Mouse (Mus musculus) layer of hippocampus, adult 18-20 months (tissue): ENCODE results near the gene Col4a1. TPM values are rescaled to one million over a fixed set of nuclear protein-coding genes. Genes with fewer than 3 reads are reported as not detected.

Experiments used
- DNase-seq, 2 experiments: peaks; one replicate each; pipeline ENCODE4 v3.0.0; 2022; ENCODE audit warnings: low spot score in 2 of 2
- long read RNA-seq: library from polyadenylated mRNA; stranded (forward); transcript quantifications from one replicate; pipeline ENCODE4 v2.0.0, GENCODE M21; 2021
- total RNA-seq, 2 experiments: library from RNA; stranded (reverse); gene quantifications; 2 replicates each; pipeline ENCODE4 v1.2.3; 2021

Gene Col4a1
- 10 to 100 TPM; 33.4 to 43.0 TPM for total RNA-seq
- long read RNA-seq, full-length matches to known transcripts, result 8 of 29 reads
- long read RNA-seq, partial matches to known transcripts, result 17 of 29 reads
- long read RNA-seq, other reads (novel, unspliced or antisense), result 4 of 29 reads

DNA sequence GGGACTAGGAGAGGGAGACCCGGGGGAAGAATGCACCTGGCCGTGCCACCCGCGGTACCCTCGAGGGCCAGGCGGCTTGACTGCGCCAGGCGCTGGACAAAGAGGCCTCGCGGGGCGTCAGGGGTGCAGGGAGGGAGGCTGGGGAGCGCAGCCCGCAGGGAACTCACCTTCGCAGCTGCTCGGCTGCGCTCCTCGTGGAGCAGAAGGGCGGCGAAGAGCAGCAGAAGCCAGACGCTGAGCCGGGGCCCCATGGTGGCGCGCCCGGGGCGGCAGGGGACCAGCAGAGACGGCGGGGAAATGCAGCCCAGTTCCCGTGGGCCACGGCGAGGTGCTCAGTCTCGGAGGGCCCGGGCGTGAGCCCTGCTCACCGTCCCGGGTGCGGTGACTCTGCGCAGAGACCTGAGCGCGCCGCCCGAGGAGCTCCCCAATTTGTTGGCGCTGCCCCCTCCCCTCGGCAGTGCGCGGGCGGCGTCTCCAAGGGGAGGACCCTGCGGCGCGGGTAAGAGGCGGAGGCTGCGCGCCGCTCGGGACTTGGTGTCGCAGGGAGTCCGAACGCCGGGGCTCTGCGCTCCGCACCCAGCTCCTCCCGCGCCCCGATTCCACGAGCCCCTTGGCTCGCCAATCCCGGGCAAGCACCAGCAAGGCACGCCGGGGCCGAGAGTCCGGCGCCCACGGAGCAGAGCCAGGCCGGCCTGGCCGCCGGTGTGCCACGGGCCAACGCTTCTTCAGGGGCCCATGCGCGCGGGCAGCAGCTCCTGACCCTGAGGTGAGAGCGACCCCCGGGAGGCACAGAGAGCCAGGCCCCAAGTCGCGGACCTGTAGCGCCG lies at the start of gene Col4a1, which contains the start of gene Col4a2:
Gene Col4a1, minus strand, starts transcription at position 478 of the 827 bp plus-strand sequence.
Gene Col4a2, plus strand, starts transcription at position 457 of the 827 bp plus-strand sequence.
- DNase-seq, result peak; percentile 70 to 82

DNA sequence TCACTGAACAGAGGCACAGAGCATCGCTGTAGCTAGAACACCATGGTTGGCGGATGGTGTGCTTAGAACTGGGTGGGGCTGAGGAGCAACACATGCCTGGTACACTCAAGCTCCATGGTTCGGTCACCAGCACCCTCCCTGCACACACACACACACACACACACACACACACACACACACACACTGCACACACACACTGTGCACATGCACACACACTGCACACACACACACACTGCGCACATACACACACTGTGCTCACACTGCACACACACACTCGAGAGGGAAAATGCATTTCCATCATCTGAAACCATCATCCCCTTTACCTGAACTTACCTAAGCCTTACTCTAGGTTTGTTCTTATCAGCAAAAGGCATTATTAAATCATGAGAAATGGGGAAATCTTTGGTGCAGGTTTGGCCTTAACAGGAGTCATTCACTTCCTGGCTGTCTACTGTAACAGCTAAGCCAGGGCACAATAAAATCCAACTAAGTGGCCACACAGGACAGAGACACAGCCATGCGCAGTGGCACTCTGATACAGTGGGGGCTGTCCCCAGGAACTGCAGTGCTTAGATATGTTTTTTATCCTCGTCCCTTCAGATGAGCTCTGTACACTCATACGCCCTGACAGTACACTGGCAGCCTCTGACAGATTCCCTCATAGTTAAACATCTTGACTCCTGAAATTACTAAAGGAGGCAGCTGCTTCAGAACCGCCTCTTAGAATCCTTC lies 49.1 kb upstream of the Col4a1 start:
- DNase-seq, result no peak

DNA sequence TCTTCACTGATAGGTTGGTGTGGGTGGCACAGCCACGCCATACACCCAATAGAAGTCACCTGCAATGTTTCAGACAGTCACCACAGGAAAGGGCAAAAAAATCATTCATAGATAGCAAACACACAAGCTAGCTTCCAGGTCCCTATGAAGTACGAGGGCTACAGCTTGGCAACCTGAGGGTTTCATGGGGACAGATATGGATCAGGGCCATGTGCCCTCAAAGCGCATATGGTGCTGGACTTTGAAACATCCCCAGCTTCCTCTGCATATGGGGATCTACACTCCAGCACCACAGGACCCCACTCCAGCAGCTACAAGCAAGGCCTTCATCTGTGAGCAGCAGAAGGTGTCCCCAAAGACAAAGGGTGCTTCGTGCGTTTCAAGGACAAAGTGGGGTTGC lies 47.2 kb upstream of the Col4a1 start:
- no peak for DNase-seq

DNA sequence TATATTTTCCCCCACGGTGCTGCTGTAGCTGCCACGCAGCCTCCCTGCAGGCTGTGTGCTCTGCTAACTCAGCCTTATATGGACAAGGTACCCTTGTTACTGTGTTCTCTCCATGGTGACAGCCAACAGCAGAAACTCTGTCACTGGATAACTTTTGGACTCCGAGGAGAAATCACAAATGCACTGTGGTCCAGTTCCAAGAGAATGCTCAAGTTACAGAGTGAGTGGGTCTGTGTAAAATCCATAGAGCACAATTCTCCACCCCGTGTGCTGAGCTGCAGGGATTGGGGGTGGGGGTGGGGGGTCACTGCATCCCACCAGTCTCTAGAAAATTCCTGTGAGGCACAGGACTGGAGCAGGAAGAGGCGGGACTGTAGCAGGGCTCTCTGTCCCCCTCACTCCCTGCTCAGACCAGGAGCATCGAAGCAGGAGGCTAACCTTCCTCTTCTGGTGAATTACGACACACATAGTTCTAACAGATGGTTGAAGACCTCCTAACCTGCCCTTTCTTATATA lies 45.4 kb upstream of the Col4a1 start:
- no peak for DNase-seq

DNA sequence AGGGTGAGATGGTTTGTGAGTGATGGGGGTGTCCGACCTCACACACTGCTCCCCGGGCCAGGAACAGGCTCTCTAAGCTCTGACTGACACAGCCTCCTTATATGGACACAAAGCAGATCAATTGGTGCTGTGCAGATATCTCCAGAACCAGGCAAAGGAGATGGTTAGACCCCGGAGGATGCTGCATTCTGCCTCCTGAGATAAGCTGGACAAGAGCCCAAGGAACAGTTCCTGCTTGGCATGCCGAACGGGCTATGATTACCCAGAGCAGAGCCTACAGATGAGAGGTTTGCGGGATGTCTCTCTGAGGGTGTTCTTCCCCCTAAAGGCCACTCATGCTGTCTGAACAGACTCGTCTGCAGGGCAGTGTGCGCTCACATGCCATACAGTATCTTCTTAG lies 44.1 kb upstream of the Col4a1 start:
- no peak for DNase-seq

DNA sequence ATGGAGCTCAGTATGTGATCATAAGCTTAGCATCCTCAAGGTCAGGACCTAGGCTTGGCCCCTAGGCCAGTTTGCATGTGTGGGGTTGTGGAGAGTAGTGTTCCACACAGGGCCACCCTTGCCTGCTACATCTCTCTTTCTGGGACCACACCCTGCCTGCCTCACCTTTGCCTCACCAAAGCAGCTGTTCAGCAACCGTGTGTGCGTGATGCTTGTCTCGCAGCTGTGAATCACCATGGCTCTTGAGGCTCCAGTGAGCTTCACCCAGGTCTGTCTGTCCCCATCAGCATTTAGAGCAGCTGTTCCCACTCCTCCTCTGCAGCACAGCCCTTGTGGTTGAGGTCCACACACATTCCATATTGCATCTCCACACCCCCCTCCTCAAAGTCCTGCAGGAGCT lies 43.3 kb upstream of the Col4a1 start:
- no peak for DNase-seq

DNA sequence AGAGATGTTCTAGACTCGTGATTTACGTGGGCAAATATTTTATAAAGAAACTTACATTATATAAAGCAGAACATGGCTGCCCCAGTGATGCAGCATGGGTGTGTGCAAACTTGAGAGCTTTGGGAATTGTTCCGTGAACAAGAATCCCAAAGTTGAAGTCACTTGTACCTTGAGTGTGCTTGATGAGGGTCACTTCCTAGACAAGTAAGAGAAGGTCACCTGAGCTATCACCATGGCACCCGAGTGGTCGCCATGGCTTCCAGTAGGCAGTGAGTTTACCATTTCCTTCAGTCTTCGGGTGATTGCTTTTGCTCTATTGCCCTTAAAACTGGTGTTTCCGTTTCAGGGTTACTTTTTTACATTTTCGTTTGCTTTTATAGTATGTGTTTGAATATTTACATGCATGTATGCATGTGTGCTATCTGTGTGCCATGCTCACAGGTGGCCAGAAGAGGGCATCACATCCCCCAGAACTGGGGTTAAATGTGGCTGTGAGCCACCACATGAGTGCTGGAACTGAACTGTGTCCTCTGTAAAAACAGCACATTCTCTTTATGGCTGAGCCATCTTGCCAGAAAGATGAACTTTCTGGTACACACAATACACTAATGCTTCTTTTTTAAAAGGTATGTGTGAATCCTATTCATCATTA lies 42.3 kb upstream of the Col4a1 start:
- DNase-seq, result no peak

DNA sequence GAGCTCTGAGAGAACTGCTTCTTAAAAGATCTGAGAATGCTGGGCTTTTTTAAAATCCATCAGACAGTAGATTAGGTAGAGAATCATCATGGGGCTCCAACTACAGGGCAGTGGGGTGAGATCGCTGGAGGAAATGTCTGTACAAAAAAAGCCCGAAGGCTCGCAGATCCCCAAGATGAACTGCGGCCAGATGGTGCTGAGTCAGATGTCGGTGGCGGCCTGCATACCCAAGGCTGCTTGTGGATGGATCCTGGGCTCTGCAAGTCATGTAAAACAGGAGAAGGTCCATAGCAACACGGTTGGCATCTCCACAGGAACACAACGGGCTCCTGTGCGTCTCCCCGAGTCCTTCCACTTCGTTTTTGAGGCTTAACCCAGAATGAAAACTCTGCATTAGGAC lies 39.9 kb upstream of the Col4a1 start:
- peak in 1 of 2 experiments; percentile 40 for DNase-seq

DNA sequence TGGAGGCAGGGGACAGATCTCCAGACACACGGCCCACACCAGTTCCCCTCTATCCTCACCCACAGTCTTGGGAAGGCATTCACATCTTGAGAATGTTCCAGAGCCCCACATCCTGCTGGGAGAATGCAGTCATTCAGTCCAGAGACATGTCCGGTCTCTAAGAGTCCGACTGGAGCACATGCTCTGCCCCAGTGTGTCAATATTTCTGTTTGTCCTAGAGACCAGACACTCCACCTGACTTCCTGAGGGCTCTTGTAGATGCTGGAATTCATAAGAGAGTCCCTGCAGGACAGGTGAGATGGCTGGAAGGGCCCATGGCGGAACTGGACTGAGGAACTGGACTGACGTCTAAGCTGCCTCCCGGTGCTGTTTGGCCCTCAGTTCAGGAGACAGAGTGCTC lies 38.7 kb upstream of the Col4a1 start:
- DNase-seq, result no peak

DNA sequence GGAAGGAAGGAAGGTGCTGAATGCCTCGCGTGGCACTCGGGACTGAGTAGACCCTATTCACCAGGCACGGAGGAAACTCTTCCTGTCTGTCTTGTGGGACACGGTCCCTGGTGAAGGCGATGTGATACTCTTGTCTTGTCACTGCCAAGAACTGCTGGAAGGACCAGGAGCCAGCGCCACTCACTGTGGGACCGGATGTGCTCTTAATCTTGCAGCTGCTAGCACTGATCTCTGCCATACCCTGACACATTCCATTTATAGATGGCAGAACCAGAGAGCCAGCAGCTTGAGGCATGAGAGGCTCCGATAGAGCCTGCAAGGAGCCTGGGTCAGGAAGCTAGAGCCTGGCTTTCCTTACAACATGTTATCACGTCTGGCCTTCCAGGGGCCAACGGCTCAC lies 36.0 kb upstream of the Col4a1 start:
- no peak for DNase-seq

DNA sequence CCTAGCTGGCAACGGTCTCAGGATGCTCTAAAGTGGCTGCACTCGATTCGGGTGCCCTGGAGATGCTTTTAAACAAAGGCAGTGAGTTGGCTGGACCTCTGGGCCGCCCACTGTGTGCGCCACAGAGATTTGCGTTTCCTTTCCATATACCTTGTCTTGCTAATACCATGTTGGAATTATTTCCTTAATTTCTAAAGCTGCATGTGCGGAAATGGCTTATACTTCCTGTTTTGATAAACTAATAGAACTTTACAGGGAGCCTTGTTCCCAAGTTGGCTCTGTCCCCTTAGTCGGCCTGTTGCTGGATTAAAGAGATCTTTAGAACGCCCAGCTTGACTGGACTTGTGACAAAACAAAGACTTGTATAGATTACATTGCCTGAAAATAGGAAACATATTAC lies 35.1 kb upstream of the Col4a1 start:
- no peak for DNase-seq

DNA sequence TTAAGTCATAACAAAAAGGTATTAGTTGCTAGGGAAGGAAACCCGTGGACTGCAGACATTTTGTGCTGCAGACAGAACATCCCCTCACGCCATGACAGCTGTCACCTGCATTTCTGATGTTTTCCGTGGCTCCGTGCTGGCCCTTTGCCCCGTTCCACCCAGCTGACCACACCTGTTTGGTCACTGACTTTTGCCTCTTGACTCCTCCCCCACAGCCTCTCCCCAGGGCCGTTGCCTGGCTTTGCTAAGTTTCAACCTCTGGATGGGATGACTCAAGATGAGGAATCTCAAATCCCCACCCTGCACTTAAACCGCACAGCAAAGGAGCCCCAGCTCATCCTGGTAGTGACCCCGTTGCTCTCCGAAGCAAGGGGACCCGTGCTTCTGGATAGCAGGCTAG lies 33.6 kb upstream of the Col4a1 start:
- no peak for DNase-seq

DNA sequence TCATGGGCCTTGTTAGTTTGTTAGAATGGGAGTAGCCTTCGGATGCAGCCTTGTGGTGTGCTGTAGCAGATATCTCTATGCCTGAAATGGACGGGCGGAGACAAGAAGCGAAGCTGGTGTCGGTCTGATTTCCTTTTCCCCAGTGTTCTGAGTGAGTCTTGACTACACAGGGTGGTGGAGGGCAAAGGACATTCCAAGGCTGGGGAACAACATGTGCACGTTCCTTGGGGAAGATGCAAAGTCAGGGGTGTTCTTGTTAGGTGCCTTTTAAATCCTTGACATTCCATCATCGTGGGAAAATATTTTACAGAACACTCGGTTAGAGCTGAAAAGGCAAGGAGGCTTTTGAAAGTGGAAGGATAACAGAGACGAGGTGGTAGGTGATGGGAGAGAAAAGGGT lies 31.8 kb upstream of the Col4a1 start:
- DNase-seq, result no peak

DNA sequence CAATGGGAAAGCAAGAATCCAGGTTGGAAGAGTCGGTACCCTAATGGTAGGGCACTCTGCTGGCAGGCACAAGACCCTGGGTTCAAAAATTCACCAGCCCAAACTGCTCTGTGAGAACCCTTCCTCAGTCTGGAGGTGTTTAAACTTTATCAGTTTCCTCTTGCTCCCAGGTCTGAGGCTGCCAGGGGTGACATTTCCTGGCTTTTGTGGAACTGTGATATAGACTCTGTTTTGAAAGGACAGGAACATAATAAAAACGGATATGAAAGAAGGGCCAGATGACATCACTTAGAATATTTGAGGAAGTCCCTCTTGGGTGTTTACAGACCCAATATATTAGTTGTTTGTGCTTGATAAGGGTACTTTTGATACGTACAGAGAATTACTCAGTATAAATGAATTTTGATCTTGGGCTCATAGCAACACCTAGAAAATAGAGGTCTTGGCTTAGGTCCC lies 28.5 kb upstream of the Col4a1 start:
- no peak for DNase-seq

DNA sequence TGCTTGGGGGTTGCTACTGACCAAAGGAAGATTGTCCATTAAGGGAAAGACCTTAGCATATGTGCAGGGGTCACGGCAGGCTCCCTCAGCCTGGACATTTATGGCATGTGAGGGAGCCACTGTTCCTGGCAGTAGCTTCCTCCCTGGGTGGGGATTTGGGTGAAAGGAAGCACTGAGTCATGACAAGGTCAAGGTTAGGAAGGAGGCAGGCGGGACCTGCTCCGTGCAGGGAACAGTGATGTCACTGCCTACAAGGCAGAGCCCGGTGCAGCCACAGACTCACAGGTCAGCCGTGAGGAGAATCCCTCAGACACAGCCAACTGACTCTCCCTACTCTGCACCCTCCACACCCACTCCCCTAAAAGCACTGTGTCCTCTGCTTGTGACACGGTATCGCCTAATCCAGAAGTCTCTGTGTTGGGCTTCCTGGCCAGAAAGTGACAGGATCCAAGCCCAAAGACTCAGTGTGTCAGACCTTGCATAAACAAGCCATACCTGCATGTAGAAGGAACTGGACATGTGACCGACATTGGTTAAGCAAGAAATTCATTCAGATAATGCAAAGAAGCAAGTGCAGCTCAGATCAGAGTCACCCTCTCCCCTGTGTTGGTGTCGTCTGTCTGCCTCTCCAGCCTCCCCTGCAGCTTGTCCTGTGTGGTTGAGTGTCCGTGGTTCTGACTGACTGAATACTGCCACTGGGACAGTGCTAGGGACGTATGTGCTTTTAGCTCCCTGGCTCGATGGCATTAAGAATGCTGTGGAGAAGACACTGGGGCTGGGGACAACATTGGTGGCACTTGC lies 27.9 kb upstream of the Col4a1 start:
- DNase-seq, result no peak

DNA sequence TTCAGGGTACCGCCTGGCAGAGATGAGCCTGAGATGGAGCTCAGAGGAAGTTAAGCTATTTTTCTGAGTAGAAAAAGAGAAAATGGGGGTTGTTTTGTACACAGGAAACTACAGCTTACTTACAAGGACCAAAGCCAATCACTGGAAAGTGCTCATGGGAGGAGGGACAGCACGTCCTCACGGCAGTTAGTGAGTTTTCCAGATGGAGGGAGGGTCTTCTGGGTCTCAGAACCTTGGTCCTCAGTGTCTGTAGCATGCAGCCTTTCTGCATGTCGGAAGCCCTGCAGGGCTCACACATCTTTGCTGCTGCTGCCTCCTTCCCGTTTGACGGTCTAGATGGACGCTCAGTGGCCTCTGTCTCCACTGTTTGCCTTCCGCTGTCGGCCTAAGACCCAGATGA lies 25.9 kb upstream of the Col4a1 start:
- DNase-seq, result no peak

DNA sequence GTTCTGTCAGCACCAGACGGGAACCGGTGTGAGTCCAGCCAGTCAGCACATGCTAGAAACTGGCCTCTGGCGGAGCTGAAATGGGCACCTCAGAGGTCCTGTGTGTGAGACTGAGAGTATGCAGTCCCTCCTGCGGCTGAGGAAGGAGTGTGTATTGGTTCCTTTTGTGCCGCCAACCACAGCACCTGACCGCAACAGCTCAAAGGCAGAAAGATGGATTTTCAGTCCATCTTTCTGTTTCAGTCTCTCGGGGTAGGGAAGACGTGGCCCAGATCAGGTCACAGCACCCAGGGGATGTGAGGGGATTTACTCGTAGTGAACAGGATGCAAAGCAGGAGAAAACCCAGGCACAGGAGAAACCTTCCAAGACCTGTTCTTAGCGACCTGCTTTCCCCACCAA lies 25.0 kb upstream of the Col4a1 start:
- no peak for DNase-seq

DNA sequence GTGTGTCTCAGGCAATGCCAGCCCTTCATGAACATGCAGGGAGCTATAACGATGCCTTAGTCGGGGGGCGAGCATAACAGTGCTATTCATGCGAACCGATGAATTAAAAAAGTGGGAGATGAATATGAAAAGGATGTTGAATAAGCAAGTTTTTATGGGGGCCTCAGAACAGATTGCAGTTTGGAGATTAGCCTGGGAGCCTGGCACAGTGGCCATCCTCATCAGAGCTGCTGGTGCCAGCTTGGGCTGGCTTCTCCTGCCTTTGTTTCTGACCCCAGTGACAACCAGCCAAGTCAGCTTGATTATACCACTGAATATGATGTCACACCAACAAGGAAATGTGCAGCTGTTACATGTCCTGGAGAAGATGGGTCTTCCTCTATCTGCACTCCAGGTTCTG lies 23.7 kb upstream of the Col4a1 start:
- no peak for DNase-seq

DNA sequence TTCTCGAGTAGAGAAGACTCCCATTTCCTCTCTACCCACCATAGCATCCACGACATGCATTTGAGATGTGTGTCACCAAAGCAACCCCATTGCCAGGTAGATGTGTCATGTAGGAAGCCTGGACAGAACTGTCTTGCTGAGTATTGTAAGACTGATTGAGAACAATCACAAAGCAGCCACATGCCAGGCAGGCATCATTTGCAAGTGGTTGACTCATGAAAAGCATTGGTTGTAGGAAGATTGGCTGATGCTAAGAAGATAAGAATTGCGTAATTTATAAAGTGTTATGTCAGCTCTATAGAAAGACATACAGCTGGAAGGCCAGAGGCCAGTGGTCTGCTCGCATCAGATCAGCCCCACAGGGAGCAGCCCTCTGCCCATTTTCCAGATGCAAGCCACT lies 22.6 kb upstream of the Col4a1 start:
- DNase-seq, result no peak

DNA sequence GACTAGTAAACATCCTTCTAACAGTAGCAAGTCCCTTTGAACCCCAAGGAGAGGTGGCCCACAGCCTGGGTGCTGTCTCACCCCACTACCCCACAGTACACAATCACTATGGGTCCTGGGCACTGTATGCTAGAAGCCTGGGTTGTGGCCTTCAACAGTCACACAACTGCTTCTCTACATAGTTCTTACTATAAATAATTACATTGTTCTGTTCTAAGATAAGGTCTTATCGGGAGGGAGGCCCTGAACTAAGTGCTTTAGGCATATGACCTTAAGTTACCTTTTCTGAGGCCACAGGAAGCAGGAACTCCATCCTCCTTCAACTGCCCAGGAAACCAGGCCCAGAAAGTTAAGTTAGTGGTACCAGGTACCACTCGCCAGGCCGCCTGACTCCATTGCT lies 21.9 kb upstream of the Col4a1 start:
- DNase-seq, result no peak

DNA sequence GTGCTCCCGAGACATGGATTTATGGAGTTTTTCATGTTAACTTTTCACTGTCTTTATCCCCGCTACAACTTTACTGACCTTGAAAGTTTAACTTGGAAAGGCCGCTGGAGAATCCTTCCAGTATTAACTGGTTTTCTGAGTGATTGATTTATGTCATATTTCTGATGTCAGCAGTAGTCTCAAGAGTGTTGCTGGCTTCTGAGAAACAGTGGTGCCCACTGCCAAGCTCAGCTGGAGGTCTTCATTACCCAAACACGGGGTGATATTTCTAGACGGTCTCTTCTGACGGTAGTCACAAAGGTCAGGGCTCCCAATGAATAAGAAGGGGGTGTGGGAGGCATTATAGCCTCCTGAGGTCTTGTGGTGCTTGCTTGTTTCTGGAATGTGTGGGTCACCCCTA lies 21.1 kb upstream of the Col4a1 start:
- no peak for DNase-seq
